Mouse (Mus musculus) liver, embryonic 14.5 days (tissue): ENCODE measurements at regions not wholly inside any gene's neighbourhood (a gene's known extent, or its start where the extent isn't known, plus 50 kb on each side); places are given as distances from the start of the nearest gene placed in this dataset.
A peak's percentile ranks its signal among the peaks of the same experiment; 100 is the strongest.

ENCODE experiments used
- ATAC-seq: fragments of 200-750 bp; cut with Nextera tagmentation; 2 replicates; pipeline ENCODE4 v1.8.0; 2017; ENCODE audit warnings: moderate number of reproducible peaks, mild to moderate bottlenecking, moderate library complexity; ENCODE audit not compliant: insufficient read depth
- DNase-seq, 3 experiments: peaks; one replicate each; pipeline ENCODE4 v3.0.0-alpha.2; 2012 to 2013; ENCODE audit warnings: low read depth in 3 of 3, low spot score in 3 of 3
- H3K27ac ChIP-seq: fragments of 300-500 bp; sonication (generic); 2 replicates; pipeline ENCODE4 v1.5.1; 2014; ENCODE audit warnings: moderate library complexity, mild to moderate bottlenecking, control low read depth, inconsistent platforms
- H3K27me3 ChIP-seq: fragments of 300-500 bp; sonication (generic); 2 replicates; pipeline ENCODE4 v1.6.1; 2014; ENCODE audit warnings: mild to moderate bottlenecking, low read length, moderate library complexity; ENCODE audit not compliant: control insufficient read depth, insufficient read depth
- H3K36me3 ChIP-seq: fragments of 300-500 bp; sonication (generic); replicated peaks from 2 replicates; pipeline ENCODE4 v1.6.1; 2014; ENCODE audit warnings: low read depth; ENCODE audit not compliant: control insufficient read depth, insufficient read depth
- H3K4me1 ChIP-seq, 2 experiments: fragments of 200-500 bp in 1 of 2; fragments of 300-500 bp in 1 of 2; sonication (generic) in 1 of 2; replicated peaks; 2 replicates each; pipeline ENCODE4 v1.6.1; 2012 to 2014; ENCODE audit warnings: antibody characterized with exemption in 1 of 2, inconsistent platforms in 1 of 2, low read length in 1 of 2; ENCODE audit not compliant: control insufficient read depth in 2 of 2, insufficient read depth in 2 of 2
- H3K4me2 ChIP-seq: fragments of 300-500 bp; sonication (generic); 2 replicates; pipeline ENCODE4 v1.6.1; 2014; ENCODE audit warnings: low read depth, mild to moderate bottlenecking, control low read depth, moderate library complexity
- H3K4me3 ChIP-seq, 2 experiments: fragments of 200-500 bp in 1 of 2; fragments of 300-500 bp in 1 of 2; sonication (generic) in 1 of 2; 2 replicates each; pipeline ENCODE4 v1.5.1; 2012 to 2014; ENCODE audit warnings: low read depth in 2 of 2, low read length in 2 of 2, mild to moderate bottlenecking in 2 of 2, control low read depth in 1 of 2, inconsistent platforms in 1 of 2, moderate library complexity in 1 of 2; ENCODE audit not compliant: insufficient read depth in 1 of 2
- H3K9ac ChIP-seq: fragments of 300-500 bp; sonication (generic); replicated peaks from 2 replicates; pipeline ENCODE4 v1.6.1; 2014; ENCODE audit warnings: mild to moderate bottlenecking, control low read depth, moderate library complexity
- H3K9me3 ChIP-seq: fragments of 300-500 bp; sonication (generic); 2 replicates; pipeline ENCODE4 v1.6.1; 2016; ENCODE audit warnings: low read length, mixed read lengths; ENCODE audit not compliant: control insufficient read depth
- CTCF ChIP-seq: IDR thresholded peaks from 2 replicates; pipeline ENCODE4 v1.5.1; 2016; ENCODE audit warnings: antibody characterized with exemption, low read depth, control low read depth
- EP300 ChIP-seq: IDR thresholded peaks from 2 replicates; pipeline ENCODE4 v1.6.1; 2016; ENCODE audit warnings: antibody characterized with exemption, low read depth
- WGBS: fragments of 180-500 bp; shearing (Covaris S2); extraction: QIAGEN DNeasy Blood & Tissue Kit; methylation state at CpG from one replicate; pipeline ENCODE4 v1.1.7; 2014; ENCODE audit not compliant: insufficient replicate concordance; 5-methylcytosine and 5-hydroxymethylcytosine counted together

GRCm38 (mm10) chr5:118405421-118405820 is 155.1 kb upstream of the Med13l start:
- Histone ChIP-seq H3K9ac (no peak overlapping the region), H3K4me1 (no peaks in the 10 kb centered on the region), H3K27ac (no peak overlapping the region), H3K9me3 (no peaks in the 10 kb centered on the region), H3K27me3 (no peaks in the 10 kb centered on the region), H3K36me3 (no peaks in the 10 kb centered on the region), H3K4me2 (no peak overlapping the region), H3K4me3 (no peak overlapping the region)
- DNase-seq (no peak), ATAC-seq (no peak)
- TF ChIP-seq EP300, result no peak
- no peak for TF ChIP-seq CTCF
- WGBS, result 65% methylated on average over 3 of the region's 3 CpGs

GRCm38 (mm10) chr5:118407451-118407850 is 153.0 kb upstream of the Med13l start:
- H3K4me1 ChIP-seq, result no peaks in the 10 kb centered on the region
- TF ChIP-seq CTCF (no peak), EP300 (no peak)
- no peaks in the 10 kb centered on the region for H3K36me3 ChIP-seq
- H3K27ac ChIP-seq, result no peak overlapping the region
- no peaks in the 10 kb centered on the region for H3K27me3 ChIP-seq
- DNase-seq, result no peak
- H3K4me2 ChIP-seq, result no peak overlapping the region
- 64% methylated on average over 11 of the region's 11 CpGs for WGBS
- no peak for ATAC-seq
- no peak overlapping the region for H3K4me3 ChIP-seq
- no peak overlapping the region for H3K9ac ChIP-seq
- no peaks in the 10 kb centered on the region for H3K9me3 ChIP-seq

GRCm38 (mm10) chr5:118407973-118408372 is 152.5 kb upstream of the Med13l start:
- no peak for ATAC-seq
- WGBS, result 67% methylated on average over 3 of the region's 3 CpGs
- Histone ChIP-seq H3K36me3 (no peaks in the 10 kb centered on the region), H3K9ac (no peak overlapping the region), H3K9me3 (no peaks in the 10 kb centered on the region), H3K27ac (no peak overlapping the region), H3K27me3 (no peaks in the 10 kb centered on the region), H3K4me1 (no peaks in the 10 kb centered on the region; a peak in 1 of 4 replicates), H3K4me2 (no peak overlapping the region), H3K4me3 (no peak overlapping the region)
- DNase-seq, result no peak
- TF ChIP-seq EP300 (no peak), CTCF (no peak)

- no peak for DNase-seq
- H3K4me2 ChIP-seq, result no peak overlapping the region
- peaks cover 0 to 2% of the 10 kb centered on the region in 2 experiments; a peak in 2 of 4 replicates for H3K4me1 ChIP-seq
- WGBS, result 62% methylated on average over 8 of the region's 8 CpGs
- no peaks in the 10 kb centered on the region for H3K27me3 ChIP-seq
- H3K27ac ChIP-seq, result no peak overlapping the region
- H3K36me3 ChIP-seq, result no peaks in the 10 kb centered on the region
- H3K9ac ChIP-seq, result no peak overlapping the region
- no peak overlapping the region for H3K4me3 ChIP-seq
- H3K9me3 ChIP-seq, result no peaks in the 10 kb centered on the region
- no peak for ATAC-seq
- TF ChIP-seq EP300 (no peak), CTCF (no peak)
Measured at GRCm38 (mm10) chr5:118408826-118409225, 151.7 kb upstream of the Med13l start.

- Histone ChIP-seq H3K27ac (no peak overlapping the region), H3K36me3 (no peaks in the 10 kb centered on the region), H3K9ac (no peak overlapping the region), H3K4me2 (no peak overlapping the region), H3K4me1 (peaks cover 7 to 8% of the 10 kb centered on the region in 2 experiments), H3K4me3 (no peak overlapping the region), H3K9me3 (no peaks in the 10 kb centered on the region), H3K27me3 (no peaks in the 10 kb centered on the region)
- ATAC-seq (peak; percentile 86), DNase-seq (peak; percentile 51 to 64 (median 53))
- TF ChIP-seq CTCF (no peak), EP300 (no peak)
- 61% methylated on average over 13 of the region's 13 CpGs for WGBS
Measured at GRCm38 (mm10) chr5:118413428-118414282, 146.8 kb upstream of the Med13l start.
